ENCODE assay signal across 10 mouse cellular contexts in genomic region chr14:60528520-60528919, GRCm38 (mm10).
"Had no signal": no experiment of that assay in that cellular context is flagged by ENCODE, and none has a peak within 500 bp of the region (broad histone marks: within the 10 kb centered on the region; RNA-seq: fewer than 3 reads in every experiment).

No protein-coding gene starts in this region.

- H3K27ac ChIP-seq: midbrain, embryonic 13.5 days; midbrain, embryonic 15.5 days; neural tube, embryonic 15.5 days had no signal

- H3K9me3 ChIP-seq: midbrain, embryonic 13.5 days; neural tube, embryonic 13.5 days; neural tube, embryonic 15.5 days had no signal

- H3K36me3 ChIP-seq: midbrain, embryonic 13.5 days; midbrain, embryonic 15.5 days; neural tube, embryonic 13.5 days; neural tube, embryonic 15.5 days had no signal

- H3K27me3 ChIP-seq: midbrain, embryonic 13.5 days; midbrain, embryonic 15.5 days; neural tube, embryonic 13.5 days; neural tube, embryonic 15.5 days had no signal

- DNase-seq: spleen, adult 18-20 months; thymus, adult 18-20 months; thymus, postnatal 14 days; thymus, postnatal 36 days had no signal

- H3K9ac ChIP-seq: lung, embryonic 14.5 days; midbrain, embryonic 13.5 days; midbrain, embryonic 15.5 days; neural tube, embryonic 13.5 days; neural tube, embryonic 15.5 days had no signal

- H3K4me3 ChIP-seq: midbrain, embryonic 13.5 days; midbrain, embryonic 15.5 days; neural tube, embryonic 13.5 days; neural tube, embryonic 15.5 days had no signal

- ATAC-seq: midbrain, embryonic 13.5 days had no signal

- H3K4me2 ChIP-seq: lung, embryonic 14.5 days; midbrain, embryonic 11.5 days; midbrain, embryonic 13.5 days; midbrain, embryonic 15.5 days; neural tube, embryonic 13.5 days; neural tube, embryonic 15.5 days had no signal
